Mouse (Mus musculus) heart, postnatal 0 days (tissue): ENCODE measurements around the gene Tns1.

ENCODE experiments used
- CTCF ChIP-seq: IDR thresholded peaks from 2 replicates; pipeline ENCODE4 v1.5.1; 2016; ENCODE audit warnings: antibody characterized with exemption, control low read depth, low read depth
- EP300 ChIP-seq: IDR thresholded peaks from 2 replicates; pipeline ENCODE4 v1.6.1; 2016; ENCODE audit warnings: antibody characterized with exemption, low read depth

DNA sequence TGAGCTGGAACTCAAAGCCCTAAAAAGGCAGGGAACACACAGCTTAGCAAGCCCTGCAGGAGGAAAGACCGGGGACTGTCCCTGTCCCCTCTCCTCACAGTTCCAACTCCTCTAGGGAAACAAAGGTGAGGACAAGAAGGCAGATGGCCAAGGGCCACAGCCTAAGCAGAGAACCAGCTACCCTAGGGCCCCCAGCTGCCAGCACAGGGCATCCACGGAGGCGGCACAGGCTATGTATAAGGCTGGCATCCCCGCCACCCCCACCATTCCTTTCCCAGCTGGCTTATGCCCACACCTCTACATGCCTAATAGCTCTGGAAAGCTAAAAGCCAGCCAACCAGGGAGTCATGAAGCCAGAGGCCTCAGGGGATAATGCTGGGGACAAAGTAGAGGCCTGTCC is 90.8 kb downstream of the Tns1 start:
- TF ChIP-seq CTCF (no peak), EP300 (no peak)
